Mouse (Mus musculus) heart, adult 11 months (tissue): ENCODE measurements at regions not wholly inside any gene's neighbourhood (a gene's known extent, or its start where the extent isn't known, plus 50 kb on each side); places are given as distances from the start of the nearest gene placed in this dataset.

ENCODE experiments used
- DNase-seq: peaks from one replicate; pipeline ENCODE4 v3.0.0; 2022

DNA sequence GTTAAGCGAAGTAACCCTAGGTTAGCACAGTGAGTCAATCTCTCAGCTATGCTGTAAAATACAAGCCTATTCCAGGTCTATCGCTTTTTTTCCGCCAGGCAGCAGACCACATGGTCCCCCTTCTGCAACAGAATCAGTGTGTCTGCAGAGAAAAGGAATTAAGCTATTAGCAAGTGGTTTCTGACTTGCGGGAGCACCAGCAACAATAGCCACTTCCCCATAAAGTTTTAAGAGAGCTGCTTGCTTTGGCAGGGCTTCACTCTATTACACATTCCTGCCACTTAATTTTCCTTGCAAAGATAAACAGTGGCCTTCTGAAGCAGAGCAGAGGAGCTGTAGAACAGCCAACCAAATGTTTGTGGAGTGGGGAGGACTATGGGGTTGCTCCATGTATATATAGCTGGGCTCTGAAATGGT lies 59.8 kb upstream of the Osmr start:
- peak; percentile 93 for DNase-seq

DNA sequence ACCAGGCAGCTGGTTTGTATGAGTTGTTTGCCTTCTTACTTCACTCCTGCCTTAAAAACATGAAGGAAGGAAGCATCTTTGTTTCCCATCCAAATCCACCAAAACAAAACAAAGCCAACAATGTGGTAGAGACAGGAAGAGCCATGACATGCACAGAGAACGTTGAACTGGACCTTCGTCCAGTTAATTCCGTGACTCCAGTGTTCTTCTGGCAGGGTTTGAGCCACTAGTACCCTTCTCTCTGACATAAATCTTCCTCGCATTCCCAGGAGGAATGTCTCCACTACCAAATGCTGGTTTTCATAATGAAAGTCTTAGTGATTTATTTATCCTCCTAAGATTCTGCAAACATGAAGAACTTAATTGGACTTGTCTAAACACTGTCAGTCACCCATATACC lies 66.7 kb upstream of the Osmr start:
- DNase-seq = peak; percentile 31

DNA sequence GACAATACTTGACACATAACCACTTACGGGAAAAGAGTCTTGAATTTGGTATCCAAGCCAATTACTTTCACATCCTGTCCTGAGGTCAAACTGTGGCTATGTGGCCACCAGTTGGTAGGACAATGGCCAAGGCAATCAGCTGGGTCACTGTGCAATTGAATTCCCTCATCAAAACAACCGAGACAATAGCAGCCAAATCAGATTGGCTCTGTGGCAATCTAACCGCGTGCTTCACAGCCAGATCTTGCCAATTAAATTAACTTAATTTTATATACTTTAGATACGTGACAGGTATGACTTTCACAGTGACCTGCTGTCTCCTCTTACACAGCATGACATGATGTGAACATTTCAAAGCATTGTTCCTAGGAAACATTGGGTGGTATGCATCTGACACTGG lies 74.5 kb upstream of the Osmr start:
- peak; percentile 92 for DNase-seq

- DNase-seq = no peak
Measured at GRCm38 (mm10) chr15:6949686-6950085, 74.9 kb upstream of the Osmr start.

GRCm38 (mm10) chr15:6950503-6950902 lies 75.7 kb upstream of the Osmr start:
- peak; percentile 76 for DNase-seq

- peak; percentile 66 for DNase-seq
Measured at GRCm38 (mm10) chr15:6953556-6953955, 78.8 kb upstream of the Osmr start.

DNA sequence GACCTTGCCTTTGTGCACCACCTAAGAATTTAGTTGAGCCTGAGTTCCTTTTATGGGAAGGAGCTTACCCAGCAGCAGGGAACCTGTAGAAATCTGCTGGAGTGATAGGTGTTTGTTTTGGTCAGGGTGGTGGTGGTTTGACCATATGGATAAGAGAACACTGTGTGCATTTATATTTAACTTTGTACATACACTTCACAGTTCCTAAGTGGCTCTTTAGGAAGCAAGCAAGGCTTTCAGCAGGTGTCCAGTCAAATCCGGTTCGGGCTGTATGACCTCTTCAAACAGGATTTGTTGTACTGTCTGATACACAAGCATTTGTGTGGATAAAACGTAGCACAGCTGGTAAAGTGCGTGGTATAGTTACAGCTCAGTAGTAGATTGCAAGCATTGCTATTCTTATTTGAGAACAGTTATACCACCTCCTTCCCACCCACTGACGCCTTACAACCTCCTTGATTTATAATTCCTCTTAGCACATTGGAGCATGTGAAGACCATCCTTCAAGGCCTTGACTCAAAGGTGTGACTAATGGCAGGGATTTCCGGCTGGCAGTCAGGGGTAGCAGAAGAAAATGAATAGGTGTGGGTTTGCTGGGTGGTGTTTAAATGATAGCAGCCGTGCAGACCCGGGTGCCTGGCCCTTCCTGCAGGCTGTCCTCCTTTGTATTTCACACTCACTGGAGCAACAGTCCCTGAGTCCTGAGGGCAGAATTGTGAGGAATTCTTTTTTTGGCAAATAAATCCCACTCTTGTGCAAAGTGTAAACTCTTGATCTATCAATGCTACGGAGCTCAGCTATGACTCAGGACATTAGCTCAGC lies 79.4 kb upstream of the Osmr start:
- peak; percentile 78 for DNase-seq

DNA sequence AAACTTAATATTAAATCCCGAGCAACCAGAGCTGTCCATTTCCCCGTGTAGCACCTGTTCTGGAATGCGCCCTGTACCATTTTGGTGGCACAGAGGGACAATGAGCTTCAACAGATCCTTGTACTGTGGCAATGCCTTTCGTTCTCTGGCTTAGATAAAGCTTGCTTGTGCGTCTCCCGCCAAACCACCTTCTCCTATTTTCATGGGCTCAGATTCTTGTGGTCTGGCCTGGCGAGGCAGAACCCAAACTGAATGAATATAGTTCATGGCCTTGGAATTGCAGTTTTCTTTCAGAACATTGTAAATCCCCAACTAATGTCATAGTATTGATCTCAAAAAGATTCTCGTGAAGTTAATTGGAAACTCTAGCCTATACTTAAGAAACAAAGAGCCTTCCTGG lies 85.1 kb upstream of the Osmr start:
- peak; percentile 79 for DNase-seq

- DNase-seq = peak; percentile 75
Measured at GRCm38 (mm10) chr15:6960753-6961746, 86.3 kb upstream of the Osmr start.

DNA sequence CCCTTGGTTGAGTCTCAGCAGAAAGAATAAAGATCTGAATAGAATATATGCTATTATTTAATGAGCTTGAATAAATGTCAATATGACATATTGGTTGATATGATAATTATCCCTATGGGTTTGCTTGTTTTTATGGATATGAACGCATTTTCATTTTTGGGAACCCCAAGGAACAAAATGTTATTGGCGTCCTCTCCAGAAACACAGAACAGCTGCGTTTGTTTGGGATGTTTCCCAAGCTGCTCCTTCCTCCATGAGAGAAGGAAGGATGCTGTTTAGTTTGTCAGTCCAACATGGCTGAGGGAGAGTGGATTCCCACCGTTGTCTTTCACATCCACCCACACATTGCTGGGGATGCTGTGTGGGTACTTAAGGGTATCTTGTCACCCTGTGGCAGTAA lies 89.9 kb upstream of the Osmr start:
- peak; percentile 96 for DNase-seq

DNA sequence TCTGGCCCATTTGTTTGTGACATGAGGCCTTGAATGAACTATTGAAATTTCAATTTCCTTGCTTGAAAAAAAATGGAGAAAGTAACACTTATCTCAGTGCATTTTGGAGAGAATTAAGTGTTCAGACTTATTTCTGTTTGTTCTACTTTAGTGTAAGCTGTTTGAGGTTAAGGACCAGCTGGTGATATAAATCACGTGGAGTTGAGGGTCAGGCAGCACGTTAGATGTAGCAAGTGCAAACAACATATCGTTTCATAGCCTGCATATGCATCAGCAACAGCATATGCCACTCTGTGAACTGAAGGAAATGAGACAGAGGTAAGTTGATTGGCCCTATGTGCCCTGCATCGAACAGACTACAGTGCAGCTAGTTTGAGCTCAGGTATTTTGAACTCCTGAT lies 90.7 kb upstream of the Osmr start:
- DNase-seq = peak; percentile 65

GRCm38 (mm10) chr15:6974410-6974809 lies 99.6 kb upstream of the Osmr start:
- peak; percentile 23 for DNase-seq

GRCm38 (mm10) chr15:6981430-6981829 lies 106.7 kb upstream of the Osmr start:
- peak; percentile 89 for DNase-seq

- peak; percentile 75 for DNase-seq
Measured at GRCm38 (mm10) chr15:6983320-6983719, 107.1 kb upstream of the Lifr start.

DNA sequence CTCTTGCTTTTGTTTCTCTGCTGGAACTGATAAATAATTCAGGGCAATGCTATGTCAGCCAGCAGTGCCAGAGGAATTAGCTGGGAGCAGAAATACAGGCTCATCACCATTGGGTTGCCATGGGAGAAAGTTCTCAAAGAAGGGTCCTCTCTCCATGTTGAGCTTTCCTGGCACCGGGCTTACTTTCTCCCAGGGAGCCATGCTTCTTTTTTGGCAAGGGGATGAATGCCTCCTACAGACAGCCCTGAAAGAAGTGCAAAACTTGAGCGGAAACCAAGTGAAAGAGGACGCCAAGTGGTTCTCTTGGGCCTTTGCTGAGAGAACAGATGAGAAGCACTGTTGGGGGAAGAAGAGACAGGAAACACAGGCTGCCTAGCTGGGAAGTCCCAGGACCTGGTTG lies 102.2 kb upstream of the Lifr start:
- peak; percentile 97 for DNase-seq

- DNase-seq = peak; percentile 91
Measured at GRCm38 (mm10) chr15:6989094-6989493, 101.3 kb upstream of the Lifr start.

GRCm38 (mm10) chr15:6993226-6993625 lies 97.2 kb upstream of the Lifr start:
- no peak for DNase-seq

GRCm38 (mm10) chr15:6995246-6995645 lies 95.2 kb upstream of the Lifr start:
- DNase-seq = no peak

GRCm38 (mm10) chr15:6997871-6998270 lies 92.5 kb upstream of the Lifr start:
- DNase-seq = no peak

DNA sequence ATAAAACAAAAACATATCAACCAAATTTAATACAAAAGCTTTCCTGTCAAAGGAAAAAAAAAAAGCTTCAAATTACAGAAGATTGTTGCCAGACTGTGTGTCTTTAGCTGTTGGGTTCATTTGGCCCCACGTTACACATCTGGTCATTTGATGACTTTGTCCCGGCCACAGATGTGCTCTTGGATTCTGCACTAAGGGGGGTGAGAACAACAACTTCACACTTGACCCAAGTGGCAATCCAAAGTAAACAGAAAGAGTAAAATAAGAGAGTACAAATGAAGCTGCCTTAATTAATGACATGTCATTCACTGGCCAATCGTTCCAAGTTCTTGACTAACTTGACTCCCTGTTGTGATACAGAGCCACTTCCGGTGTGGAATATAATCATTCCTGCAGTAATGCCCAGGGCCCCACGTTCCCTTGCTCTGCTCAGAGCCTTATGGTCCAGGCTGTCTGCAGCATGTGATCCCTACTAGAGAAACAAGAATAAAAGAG lies 91.8 kb upstream of the Lifr start:
- DNase-seq = peak; percentile 91

DNA sequence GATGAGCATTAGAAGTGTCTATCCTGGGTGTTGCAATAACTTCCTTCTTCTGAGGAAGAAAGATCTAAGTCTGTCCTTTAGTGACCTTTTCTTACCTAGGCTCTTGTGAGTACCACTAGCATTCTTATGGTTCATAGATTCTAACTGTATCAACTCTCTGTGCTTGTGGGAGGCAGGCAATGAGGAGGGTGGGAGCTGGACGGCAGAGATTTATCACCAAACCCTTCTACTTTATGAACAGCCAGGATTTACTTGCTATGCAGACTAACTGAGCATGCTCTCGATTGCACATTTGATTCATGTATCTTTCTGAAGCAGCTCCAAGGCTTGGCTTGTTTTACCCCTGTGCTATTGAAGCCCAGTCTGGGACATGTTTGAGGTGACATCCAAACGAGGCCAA lies 90.7 kb upstream of the Lifr start:
- no peak for DNase-seq

DNA sequence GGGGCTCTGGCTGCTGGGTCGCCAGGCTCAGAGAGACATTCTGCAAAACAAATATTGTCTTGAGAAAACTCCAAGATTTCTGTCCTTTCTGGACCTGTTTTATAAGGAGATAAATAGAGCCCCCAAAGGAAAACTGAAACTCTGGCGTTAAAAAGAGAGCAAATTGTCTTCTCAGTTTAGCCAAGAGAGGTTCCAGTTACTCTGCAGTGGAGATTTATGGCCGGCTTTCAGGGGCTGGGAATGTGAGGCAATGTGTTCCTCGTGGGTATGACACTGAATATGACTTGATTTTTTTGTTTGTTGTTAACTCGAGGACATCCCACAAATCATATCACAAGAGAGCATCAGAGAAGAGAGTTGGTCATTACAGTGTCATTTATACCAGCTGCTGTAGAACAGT lies 88.2 kb upstream of the Lifr start:
- peak; percentile 92 for DNase-seq

GRCm38 (mm10) chr15:7003311-7003710 lies 87.1 kb upstream of the Lifr start:
- DNase-seq = peak; percentile 92

DNA sequence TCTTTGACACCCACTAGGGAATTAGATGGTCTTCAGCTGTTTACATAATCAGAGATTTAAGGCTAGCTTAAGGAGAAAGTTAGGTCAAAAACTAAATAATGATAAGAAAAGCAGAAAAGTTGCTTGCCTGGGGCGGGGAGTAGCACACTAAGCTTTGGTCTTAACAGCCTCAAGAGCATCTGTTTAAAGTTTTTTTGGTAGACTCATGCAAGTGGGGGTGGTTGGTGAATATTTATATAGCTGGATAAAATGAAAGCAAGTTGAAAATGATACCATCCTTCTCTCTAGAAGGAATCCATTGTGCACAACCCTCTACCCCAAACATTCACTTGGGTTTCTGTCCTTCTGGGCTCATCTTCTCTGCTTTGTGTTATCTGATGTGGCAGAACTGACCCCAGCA lies 85.3 kb upstream of the Lifr start:
- DNase-seq = no peak
